Mouse (Mus musculus) MEL (cell line): Measurements from ENCODE around the gene Maml3. TPM values are rescaled to one million over a fixed set of nuclear protein-coding genes. Genes with fewer than 3 reads are reported as not detected.

Experiments used
- DNase-seq: peaks from one replicate; pipeline ENCODE4 v3.0.0; 2011; ENCODE audit warnings: low read depth, low spot score
- H3K27ac ChIP-seq: 2 replicates; pipeline ENCODE4 v1.5.1; 2012; ENCODE audit warnings: low read depth, mild to moderate bottlenecking, control low read depth, low read length, moderate library complexity; ENCODE audit not compliant: control insufficient read depth
- H3K27me3 ChIP-seq, 2 experiments: fragments of 150-350 bp in 1 of 2; sonication (generic) in 1 of 2; 2 replicates each; pipeline ENCODE4 v1.6.1; 2012; ENCODE audit warnings: low read length in 2 of 2, mild to moderate bottlenecking in 2 of 2, improper control_type of control experiment in 1 of 2, moderate library complexity in 1 of 2; ENCODE audit not compliant: insufficient read depth in 2 of 2, control insufficient read depth in 1 of 2
- H3K36me3 ChIP-seq, 2 experiments: 2 replicates each; pipeline ENCODE4 v1.6.1; 2012 to 2014; ENCODE audit warnings: low read length in 2 of 2, improper control_type of control experiment in 1 of 2, inconsistent platforms in 1 of 2, mild to moderate bottlenecking in 1 of 2; ENCODE audit not compliant: insufficient read depth in 2 of 2, control insufficient read depth in 1 of 2
- H3K4me1 ChIP-seq, 2 experiments: fragments of 150-350 bp in 1 of 2; sonication (generic) in 1 of 2; 2 replicates each; pipeline ENCODE4 v1.6.1; 2012; ENCODE audit warnings: low read length in 2 of 2, improper control_type of control experiment in 1 of 2, mild to moderate bottlenecking in 1 of 2; ENCODE audit not compliant: insufficient read depth in 2 of 2, control insufficient read depth in 1 of 2
- H3K4me3 ChIP-seq, 2 experiments: fragments of 150-350 bp in 1 of 2; sonication (generic) in 1 of 2; 2 replicates each; pipeline ENCODE4 v1.5.1; 2012; ENCODE audit warnings: low read depth in 2 of 2, low read length in 2 of 2, mild to moderate bottlenecking in 2 of 2, moderate library complexity in 2 of 2, control low read depth in 1 of 2, improper control_type of control experiment in 1 of 2; ENCODE audit not compliant: control insufficient read depth in 1 of 2, insufficient read depth in 1 of 2
- H3K79me2 ChIP-seq: 2 replicates; pipeline ENCODE4 v1.6.1; 2012; ENCODE audit warnings: mild to moderate bottlenecking, low read length, moderate library complexity; ENCODE audit not compliant: control insufficient read depth, poor library complexity, insufficient read depth
- H3K9ac ChIP-seq: 2 replicates; pipeline ENCODE4 v1.6.1; 2012; ENCODE audit warnings: low read depth, mild to moderate bottlenecking, control low read depth, low read length, moderate library complexity; ENCODE audit not compliant: control insufficient read depth, poor library complexity, severe bottlenecking
- H3K9me3 ChIP-seq: fragments of 150-350 bp; sonication (generic); replicated peaks from 2 replicates; pipeline ENCODE4 v1.6.1; 2012; ENCODE audit warnings: mild to moderate bottlenecking, low read length, improper control_type of control experiment, moderate library complexity; ENCODE audit not compliant: insufficient read depth
- BHLHE40 ChIP-seq: IDR thresholded peaks from 2 replicates; pipeline ENCODE4 v1.6.1; 2012; ENCODE audit warnings: low read depth, mild to moderate bottlenecking, inconsistent platforms, low read length, improper control_type of control experiment, borderline replicate concordance
- CHD1 ChIP-seq: IDR thresholded peaks from 2 replicates; pipeline ENCODE4 v1.6.1; 2012; ENCODE audit warnings: low read depth, mild to moderate bottlenecking, inconsistent platforms, low read length, improper control_type of control experiment
- CHD2 ChIP-seq: IDR thresholded peaks from 2 replicates; pipeline ENCODE4 v1.6.1; 2011; ENCODE audit warnings: low read length, improper control_type of control experiment
- CTCF ChIP-seq, 3 experiments: IDR thresholded peaks in 2 of 3; conservative IDR thresholded peaks in 1 of 3; 2 replicates each; pipeline ENCODE4 v1.5.1; 2011 to 2012; ENCODE audit warnings: low read length in 3 of 3, low read depth in 2 of 3, mild to moderate bottlenecking in 2 of 3, improper control_type of control experiment in 1 of 3, inconsistent platforms in 1 of 3, mixed read lengths in 1 of 3, moderate library complexity in 1 of 3; ENCODE audit not compliant: control insufficient read depth in 1 of 3, insufficient read depth in 1 of 3, poor library complexity in 1 of 3, severe bottlenecking in 1 of 3
- E2F4 ChIP-seq: IDR thresholded peaks from 2 replicates; pipeline ENCODE4 v1.6.1; 2011; ENCODE audit warnings: low read depth, low read length, improper control_type of control experiment, borderline replicate concordance
- ELF1 ChIP-seq: IDR thresholded peaks from 2 replicates; pipeline ENCODE4 v1.6.1; 2014; ENCODE audit warnings: low read depth, mild to moderate bottlenecking, inconsistent platforms, low read length, improper control_type of control experiment, moderate library complexity
- EP300 ChIP-seq, 2 experiments: IDR thresholded peaks; 2 replicates each; pipeline ENCODE4 v1.6.1; 2011; ENCODE audit warnings: improper control_type of control experiment in 2 of 2, low read length in 2 of 2, low read depth in 1 of 2, mild to moderate bottlenecking in 1 of 2
- ETS1 ChIP-seq: IDR thresholded peaks from 2 replicates; pipeline ENCODE4 v1.6.1; 2012; ENCODE audit warnings: low read depth, mild to moderate bottlenecking, inconsistent platforms, low read length, improper control_type of control experiment, moderate library complexity
- GABPA ChIP-seq: IDR thresholded peaks from 2 replicates; pipeline ENCODE4 v1.6.1; 2012; ENCODE audit warnings: low read depth, mild to moderate bottlenecking, inconsistent platforms, low read length, improper control_type of control experiment, moderate library complexity
- GATA1 ChIP-seq: IDR thresholded peaks from 2 replicates; pipeline ENCODE4 v1.6.1; 2011; ENCODE audit warnings: low read depth, low read length, improper control_type of control experiment
- HCFC1 ChIP-seq: IDR thresholded peaks from 2 replicates; pipeline ENCODE4 v1.6.1; 2012; ENCODE audit warnings: low read depth, mild to moderate bottlenecking, inconsistent platforms, low read length, improper control_type of control experiment, moderate library complexity
- JUND ChIP-seq: IDR thresholded peaks from 2 replicates; pipeline ENCODE4 v1.6.1; 2011; ENCODE audit warnings: low read depth, mild to moderate bottlenecking, improper control_type of control experiment, low read length
- MAFK ChIP-seq: IDR thresholded peaks from 2 replicates; pipeline ENCODE4 v1.6.1; 2011; ENCODE audit warnings: low read depth, mild to moderate bottlenecking, low read length, improper control_type of control experiment, borderline replicate concordance
- MAX ChIP-seq: IDR thresholded peaks from 2 replicates; pipeline ENCODE4 v1.6.1; 2011; ENCODE audit warnings: low read length, improper control_type of control experiment
- MAZ ChIP-seq: IDR thresholded peaks from 2 replicates; pipeline ENCODE4 v1.6.1; 2012; ENCODE audit warnings: low read depth, mild to moderate bottlenecking, inconsistent platforms, low read length, improper control_type of control experiment
- MEF2A ChIP-seq: IDR thresholded peaks from 2 replicates; pipeline ENCODE4 v1.6.1; 2014; ENCODE audit warnings: low read depth, mild to moderate bottlenecking, inconsistent platforms, low read length, improper control_type of control experiment; ENCODE audit not compliant: poor library complexity, insufficient replicate concordance, severe bottlenecking; ENCODE audit errors: extremely low read depth
- MXI1 ChIP-seq: IDR thresholded peaks from 2 replicates; pipeline ENCODE4 v1.6.1; 2011; ENCODE audit warnings: mild to moderate bottlenecking, low read depth, low read length, improper control_type of control experiment
- MYB ChIP-seq: IDR thresholded peaks from 2 replicates; pipeline ENCODE4 v1.6.1; 2011; ENCODE audit warnings: mild to moderate bottlenecking, low read depth, low read length, improper control_type of control experiment
- MYC ChIP-seq: IDR thresholded peaks from 2 replicates; pipeline ENCODE4 v1.6.1; 2011; ENCODE audit warnings: low read depth, mild to moderate bottlenecking, low read length, improper control_type of control experiment, moderate library complexity
- NELFE ChIP-seq: IDR thresholded peaks from 2 replicates; pipeline ENCODE4 v1.6.1; 2011; ENCODE audit warnings: low read depth, low read length, improper control_type of control experiment
- NRF1 ChIP-seq: IDR thresholded peaks from 2 replicates; pipeline ENCODE4 v1.6.1; 2014; ENCODE audit warnings: low read depth, mild to moderate bottlenecking, inconsistent platforms, low read length, improper control_type of control experiment, moderate library complexity; ENCODE audit not compliant: poor library complexity, insufficient read depth, severe bottlenecking
- POLR2A ChIP-seq, 2 experiments: IDR thresholded peaks; 2 replicates each; pipeline ENCODE4 v1.6.1; 2011 to 2012; ENCODE audit warnings: low read length in 2 of 2, mild to moderate bottlenecking in 2 of 2, control low read depth in 1 of 2, improper control_type of control experiment in 1 of 2, low read depth in 1 of 2, moderate library complexity in 1 of 2; ENCODE audit not compliant: control insufficient read depth in 1 of 2, insufficient read depth in 1 of 2, poor library complexity in 1 of 2
- POLR2AphosphoS2 ChIP-seq: IDR thresholded peaks from 2 replicates; pipeline ENCODE4 v1.6.1; 2011; ENCODE audit warnings: low read length, improper control_type of control experiment
- POLR2AphosphoS5 ChIP-seq: IDR thresholded peaks from 2 replicates; pipeline ENCODE4 v1.6.1; 2012; ENCODE audit warnings: low read depth, borderline replicate concordance, mild to moderate bottlenecking, inconsistent platforms, low read length, moderate library complexity, mixed read lengths
- RAD21 ChIP-seq: IDR thresholded peaks from 2 replicates; pipeline ENCODE4 v1.6.1; 2011; ENCODE audit warnings: mild to moderate bottlenecking, low read depth, low read length, improper control_type of control experiment
- RCOR1 ChIP-seq: IDR thresholded peaks from 2 replicates; pipeline ENCODE4 v1.6.1; 2012; ENCODE audit warnings: low read depth, mild to moderate bottlenecking, inconsistent platforms, low read length, improper control_type of control experiment
- SIN3A ChIP-seq: IDR thresholded peaks from 2 replicates; pipeline ENCODE4 v1.6.1; 2012; ENCODE audit warnings: low read length, improper control_type of control experiment, inconsistent platforms
- SMC3 ChIP-seq: IDR thresholded peaks from 2 replicates; pipeline ENCODE4 v1.6.1; 2011; ENCODE audit warnings: low read depth, low read length, improper control_type of control experiment
- TAL1 ChIP-seq: IDR thresholded peaks from 2 replicates; pipeline ENCODE4 v1.6.1; 2012; ENCODE audit warnings: mild to moderate bottlenecking, inconsistent platforms, low read length, moderate library complexity, mixed read lengths
- TBP ChIP-seq: IDR thresholded peaks from 2 replicates; pipeline ENCODE4 v1.8.0; 2011; ENCODE audit warnings: low read depth, low read length, improper control_type of control experiment
- TCF12 ChIP-seq: IDR thresholded peaks from 2 replicates; pipeline ENCODE4 v1.6.1; 2014; ENCODE audit warnings: low read depth, mild to moderate bottlenecking, inconsistent platforms, low read length, improper control_type of control experiment, moderate library complexity
- UBTF ChIP-seq: IDR thresholded peaks from 2 replicates; pipeline ENCODE4 v1.6.1; 2012; ENCODE audit warnings: low read depth, mild to moderate bottlenecking, inconsistent platforms, low read length, improper control_type of control experiment, moderate library complexity, borderline replicate concordance; ENCODE audit not compliant: insufficient read depth
- USF1 ChIP-seq: IDR thresholded peaks from 2 replicates; pipeline ENCODE4 v1.6.1; 2014; ENCODE audit warnings: low read depth, mild to moderate bottlenecking, inconsistent platforms, low read length, improper control_type of control experiment, moderate library complexity
- USF2 ChIP-seq, 2 experiments: IDR thresholded peaks; 2 replicates each; pipeline ENCODE4 v1.6.1; 2011 to 2012; ENCODE audit warnings: improper control_type of control experiment in 2 of 2, low read length in 2 of 2, borderline replicate concordance in 1 of 2, inconsistent platforms in 1 of 2, low read depth in 1 of 2, mild to moderate bottlenecking in 1 of 2; ENCODE audit not compliant: insufficient read depth in 1 of 2
- ZC3H11A ChIP-seq: IDR thresholded peaks from 2 replicates; pipeline ENCODE4 v1.6.1; 2012; ENCODE audit warnings: low read depth, mild to moderate bottlenecking, inconsistent platforms, low read length, improper control_type of control experiment
- ZKSCAN1 ChIP-seq: IDR thresholded peaks from 2 replicates; pipeline ENCODE4 v1.6.1; 2012; ENCODE audit warnings: low read depth, mild to moderate bottlenecking, inconsistent platforms, low read length, improper control_type of control experiment, moderate library complexity
- ZMIZ1 ChIP-seq: IDR thresholded peaks from 2 replicates; pipeline ENCODE4 v1.6.1; 2012; ENCODE audit warnings: low read depth, mild to moderate bottlenecking, inconsistent platforms, low read length, improper control_type of control experiment, moderate library complexity
- ZNF384 ChIP-seq: IDR thresholded peaks from 2 replicates; pipeline ENCODE4 v1.6.1; 2012; ENCODE audit warnings: low read depth, mild to moderate bottlenecking, inconsistent platforms, low read length, improper control_type of control experiment
- polyA plus RNA-seq, 2 experiments: library from polyadenylated mRNA; stranded (reverse) in 1 of 2; unstranded in 1 of 2; fragments of >175 nt in 1 of 2; fragments of >200 nt in 1 of 2; gene quantifications; 2 replicates each; pipeline versions ENCODE4 v1.2.1 to v1.2.4; 2012; ENCODE audit warnings: low replicate concordance in 2 of 2, low read depth in 1 of 2; ENCODE audit not compliant: insufficient read length in 2 of 2, insufficient read depth in 1 of 2, missing spikeins in 1 of 2
- total RNA-seq: library from RNA; depleted of rRNA; stranded (reverse); fragments of 300-350 nt; gene quantifications from 2 replicates; pipeline ENCODE4 v1.2.3, GENCODE M21; 2012

Maml3 gene
- total and polyA plus RNA-seq, 3 experiments: 2.0 to 4.1 TPM; not detected in 1

DNA sequence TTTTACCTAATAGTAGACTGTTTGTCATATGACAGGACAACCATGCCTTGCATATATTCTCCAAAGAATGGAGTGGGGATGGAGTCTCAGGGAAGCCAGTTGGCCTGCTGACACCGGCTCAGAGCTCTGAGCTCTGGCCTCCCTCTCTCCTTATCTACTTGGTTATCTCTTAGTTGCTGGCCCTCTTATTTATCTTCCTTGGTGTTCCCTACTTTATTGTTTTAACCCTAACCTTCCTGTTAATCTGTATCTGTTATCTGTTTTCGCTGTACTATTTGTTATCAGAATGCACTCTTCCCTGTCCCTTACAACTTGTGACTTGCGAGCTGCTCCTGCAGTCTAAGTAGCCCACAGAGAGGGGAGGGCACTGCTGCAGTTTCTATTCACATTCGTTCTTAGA lies 432.2 kb downstream of the Maml3 start:
- peak; percentile 37 for DNase-seq
- Histone ChIP-seq H3K79me2 (no peaks in the 10 kb centered on the region), H3K4me1 (peaks cover 34 to 43% of the 10 kb centered on the region in 2 experiments), H3K9ac (no peak overlapping the region), H3K27ac (peak overlapping the region; percentile 46), H3K9me3 (no peaks in the 10 kb centered on the region), H3K36me3 (peaks cover 0 to 35% of the 10 kb centered on the region in 2 experiments; a peak in 2 of 4 replicates), H3K4me3 (no peak overlapping the region), H3K27me3 (no peaks in the 10 kb centered on the region)
- TF ChIP-seq CHD2 (no peak), MAZ (0 out of 2 replicates have a peak, but pooled peaks have one; percentile 44), BHLHE40 (no peak), TCF12 (peak; percentile 68), NELFE (no peak), GABPA (0 out of 2 replicates have a peak, but pooled peaks have one; percentile 39), ETS1 (peak; percentile 73), MAFK (no peak), ELF1 (no peak; the same call in 1 of the 2 replicates), POLR2AphosphoS2 (no peak), POLR2A (IDR thresholded peaks at IDR 0.05; ENCODE audit: control insufficient read depth in 1 of 2, insufficient read depth in 1 of 2, low read depth in 1 of 2, low read length in 2 of 2, poor library complexity in 1 of 2) (no peak), JUND (no peak), ZKSCAN1 (no peak), EP300 (IDR thresholded peaks at IDR 0.05; ENCODE audit: low read depth in 1 of 2, low read length in 2 of 2) (peak; percentile 74 to 76), ZMIZ1 (no peak), E2F4 (no peak), RAD21 (no peak), MYB (no peak), RCOR1 (peak; percentile 48; the same call in 1 of the 2 replicates), NRF1 (no peak), CHD1 (no peak), SMC3 (no peak), MYC (no peak), GATA1 (peak; percentile 88), MXI1 (no peak), CTCF (IDR thresholded peaks at IDR 0.05 in 2 of 3, conservative IDR thresholded peaks at IDR 0.05 in 1 of 3; ENCODE audit: control insufficient read depth in 1 of 3, insufficient read depth in 1 of 3, low read depth in 2 of 3, low read length in 3 of 3, poor library complexity in 1 of 3, severe bottlenecking in 1 of 3) (no peak), MAX (no peak), ZNF384 (no peak), USF1 (no peak), SIN3A (peak; percentile 19; the same call in 1 of the 2 replicates), UBTF (no peak), MEF2A (no peak), ZC3H11A (no peak), USF2 (IDR thresholded peaks at IDR 0.05; ENCODE audit: borderline replicate concordance in 1 of 2, insufficient read depth in 1 of 2, low read depth in 1 of 2, low read length in 2 of 2) (no peak), POLR2AphosphoS5 (no peak), TBP (no peak), TAL1 (no peak), HCFC1 (no peak)
